Mouse (Mus musculus) frontal cortex, adult 2 months (tissue): ENCODE data around the gene Gins2. TPM values are rescaled to one million over a fixed set of nuclear protein-coding genes. Genes with fewer than 3 reads are reported as not detected.

ENCODE experiments used
- DNase-seq, 2 experiments: peaks; one replicate each; pipeline ENCODE4 v3.0.0; 2022; ENCODE audit warnings: low spot score in 1 of 2; ENCODE audit errors: extremely low spot score in 1 of 2
- polyA plus RNA-seq: library from polyadenylated mRNA; depleted of rRNA; stranded (reverse); fragments of >200 nt; gene quantifications from 2 replicates; pipeline ENCODE4 v1.2.3, GENCODE M21; 2012; rRNA removed

Gene Gins2
- 3.1 and 3.2 TPM in 2 replicates for polyA plus RNA-seq

DNA sequence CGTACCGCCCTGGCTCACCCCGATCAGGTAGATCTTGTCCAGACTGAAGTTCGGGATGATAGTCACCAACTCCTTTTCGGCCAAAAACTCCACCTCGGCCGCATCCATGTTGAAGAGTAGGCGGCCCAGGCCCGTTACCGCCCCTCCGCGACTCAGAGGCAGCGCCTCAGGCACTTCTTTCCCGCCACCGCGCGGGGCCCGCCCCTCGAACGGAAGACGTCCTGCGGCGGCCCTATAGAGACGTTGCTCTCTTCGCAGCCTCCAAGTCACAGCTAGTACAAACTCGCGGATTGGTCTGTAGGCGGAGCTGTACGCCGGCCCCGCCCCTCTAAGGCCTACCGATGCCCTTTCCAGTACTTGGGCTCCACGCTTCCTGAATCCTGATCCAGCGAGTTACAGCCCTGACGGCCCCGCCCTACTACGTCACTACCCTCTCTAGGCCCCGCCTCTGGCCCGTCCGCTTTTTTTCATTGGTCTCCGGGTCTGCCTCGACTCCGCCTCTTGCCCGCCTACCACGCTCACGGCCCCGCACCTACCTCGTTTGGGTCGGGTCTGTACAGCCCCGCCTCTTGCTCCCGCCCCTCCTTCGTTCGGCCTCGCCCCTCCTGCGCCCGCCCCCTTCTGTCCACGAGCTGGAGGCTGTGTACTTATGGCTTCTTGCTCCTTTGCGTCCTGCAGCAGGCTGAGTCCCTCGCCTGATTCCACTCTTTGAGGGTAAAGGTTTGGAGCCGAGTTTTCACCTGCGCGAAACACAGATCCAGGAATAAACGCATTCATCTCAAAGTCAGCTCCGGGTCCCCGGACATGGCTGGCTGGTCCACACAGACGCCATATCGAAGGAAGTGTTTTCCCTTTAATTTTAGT is at the start of gene Gins2:
Gene Gins2 (minus strand): TSS at position 397 of the 864 bp plus-strand sequence.
- peak; percentile 99 to 100 for DNase-seq

- peak in 1 of 2 experiments; percentile 45 for DNase-seq
Observed at GRCm38 (mm10) chr8:120634329-120634839, 45.3 kb upstream of the Gins2 start.

DNA sequence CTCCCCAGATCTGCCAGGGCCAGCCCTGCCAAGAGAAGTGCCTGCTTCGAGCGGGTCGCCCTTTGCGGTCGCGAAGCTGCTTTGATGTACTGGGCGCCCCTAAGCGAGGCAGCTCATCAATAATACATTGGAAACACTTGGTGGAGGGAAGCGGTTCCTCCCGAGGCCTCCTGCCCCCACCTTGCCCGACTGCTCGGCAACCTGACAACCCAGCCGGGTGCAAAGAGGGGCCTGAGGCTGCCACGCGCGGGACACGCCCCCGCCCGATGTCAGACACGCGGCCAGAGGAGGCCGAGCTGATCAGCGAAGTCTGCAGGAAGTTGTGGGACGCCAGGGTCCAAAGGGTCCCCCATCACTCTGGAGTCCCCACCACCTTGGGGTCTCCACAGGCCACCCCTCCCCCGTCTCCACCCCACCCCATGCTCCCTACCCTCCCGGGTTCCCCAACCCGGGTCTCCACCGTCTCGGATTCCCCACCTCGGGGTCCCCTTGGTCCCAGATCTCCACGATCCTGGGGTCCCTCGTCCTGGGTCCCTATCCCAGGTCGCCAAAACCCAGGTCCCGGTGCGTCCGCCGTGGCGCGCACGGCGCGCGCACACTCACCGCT is 44.7 kb upstream of the Gins2 start:
- no peak for DNase-seq

GRCm38 (mm10) chr8:120632969-120633664 is 44.0 kb upstream of the Gins2 start:
- DNase-seq = no peak

- DNase-seq = no peak
Observed at GRCm38 (mm10) chr8:120631441-120632375, 42.6 kb upstream of the Gins2 start.

- no peak for DNase-seq
Observed at GRCm38 (mm10) chr8:120630848-120631247, 41.7 kb upstream of the Gins2 start.

- DNase-seq = no peak
Observed at GRCm38 (mm10) chr8:120630031-120630430, 40.9 kb upstream of the Gins2 start.

- DNase-seq = no peak
Observed at GRCm38 (mm10) chr8:120627298-120627697, 38.2 kb upstream of the Gins2 start.

DNA sequence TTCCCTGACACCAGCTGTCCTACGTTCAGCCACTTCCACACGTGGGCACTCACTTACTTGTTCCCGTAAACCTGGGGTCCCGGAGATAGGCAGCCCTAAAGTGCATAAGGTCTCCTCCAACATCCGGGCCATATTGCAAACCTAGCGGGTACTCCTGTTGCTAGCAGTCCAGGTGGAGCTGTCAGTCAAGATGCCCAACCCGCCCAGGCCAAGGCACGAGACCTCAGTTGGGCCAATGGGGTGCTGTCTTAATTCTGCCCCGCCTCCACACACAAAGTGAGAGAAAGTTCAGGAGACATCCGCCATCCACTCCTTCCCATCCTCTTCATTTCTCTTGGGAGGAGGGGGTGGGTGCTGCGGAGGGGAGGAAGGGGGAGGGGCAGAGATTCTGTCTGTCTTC is 37.4 kb upstream of the Gins2 start:
- DNase-seq = no peak

DNA sequence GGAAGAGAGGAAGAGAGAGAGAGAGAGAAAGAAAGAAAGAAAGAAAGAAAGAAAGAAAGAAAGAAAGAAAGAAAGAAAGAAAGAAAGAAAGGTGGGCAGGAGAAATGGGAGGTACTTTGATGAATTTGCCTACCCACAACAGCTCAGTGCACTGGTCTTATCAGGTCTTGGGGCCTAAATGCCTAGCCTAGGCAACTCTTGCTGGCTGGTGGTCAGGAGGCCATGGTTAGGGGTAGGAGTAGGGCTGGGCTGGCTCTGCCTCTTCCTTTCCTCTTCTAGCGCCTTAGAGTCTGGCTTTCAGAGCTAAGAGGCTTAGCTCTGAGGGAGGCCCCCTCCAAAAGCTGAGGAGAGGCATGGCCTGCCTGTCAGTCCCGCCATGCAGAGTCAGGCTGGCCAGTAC is 34.5 kb upstream of the Gins2 start:
- DNase-seq = no peak

- no peak for DNase-seq
Observed at GRCm38 (mm10) chr8:120622161-120622560, 33.1 kb upstream of the Gins2 start.

- no peak for DNase-seq
Observed at GRCm38 (mm10) chr8:120620441-120620840, 31.3 kb upstream of the Gins2 start.

DNA sequence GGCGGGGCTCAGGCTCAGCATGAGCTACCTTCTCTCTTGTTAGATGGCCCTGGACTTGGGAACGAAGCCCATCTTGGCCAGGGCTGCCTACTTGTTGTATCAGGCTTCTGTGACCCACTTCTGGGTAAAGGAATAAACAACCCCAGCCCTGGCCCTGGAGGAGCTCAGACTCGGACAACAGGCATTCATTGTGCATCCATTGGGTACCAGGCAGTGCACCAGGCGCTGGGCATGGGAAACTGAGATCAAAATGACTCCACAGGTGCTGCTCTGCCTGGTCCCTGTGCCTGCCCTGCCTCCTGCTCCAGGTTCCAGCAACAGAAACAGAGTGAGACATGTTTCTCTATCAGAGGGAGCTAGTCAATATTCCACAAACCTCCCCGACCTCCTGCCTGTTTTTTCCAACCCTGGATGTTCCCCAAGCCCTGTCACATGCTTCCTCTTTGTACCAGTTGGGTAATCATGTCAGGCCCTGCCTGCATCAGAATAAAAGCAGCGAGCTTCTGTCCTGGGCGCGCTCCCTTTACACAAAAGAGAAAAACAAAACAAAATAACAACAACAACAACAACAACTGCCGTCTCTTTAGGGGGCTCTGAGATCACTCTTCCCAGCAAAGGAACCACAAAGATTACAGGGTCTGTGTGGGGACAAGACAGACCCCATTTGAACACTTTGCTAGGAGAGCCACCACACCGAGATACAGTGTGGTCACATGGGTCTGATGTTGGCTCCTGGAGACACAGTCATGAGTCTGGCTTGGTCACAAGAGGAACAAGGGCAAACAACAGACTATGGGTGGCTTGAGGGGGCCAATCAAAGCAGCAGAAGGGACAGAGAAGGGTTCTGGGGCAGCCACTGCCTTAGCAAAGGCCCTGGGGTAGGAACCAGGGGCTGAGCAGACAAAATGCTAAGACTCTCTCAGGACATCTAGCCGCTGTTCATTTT is 30.4 kb upstream of the Gins2 start:
- peak; percentile 38 to 45 for DNase-seq

- peak in 1 of 2 experiments; percentile 81 for DNase-seq
Observed at GRCm38 (mm10) chr8:120618110-120618509, 29.0 kb upstream of the Gins2 start.

DNA sequence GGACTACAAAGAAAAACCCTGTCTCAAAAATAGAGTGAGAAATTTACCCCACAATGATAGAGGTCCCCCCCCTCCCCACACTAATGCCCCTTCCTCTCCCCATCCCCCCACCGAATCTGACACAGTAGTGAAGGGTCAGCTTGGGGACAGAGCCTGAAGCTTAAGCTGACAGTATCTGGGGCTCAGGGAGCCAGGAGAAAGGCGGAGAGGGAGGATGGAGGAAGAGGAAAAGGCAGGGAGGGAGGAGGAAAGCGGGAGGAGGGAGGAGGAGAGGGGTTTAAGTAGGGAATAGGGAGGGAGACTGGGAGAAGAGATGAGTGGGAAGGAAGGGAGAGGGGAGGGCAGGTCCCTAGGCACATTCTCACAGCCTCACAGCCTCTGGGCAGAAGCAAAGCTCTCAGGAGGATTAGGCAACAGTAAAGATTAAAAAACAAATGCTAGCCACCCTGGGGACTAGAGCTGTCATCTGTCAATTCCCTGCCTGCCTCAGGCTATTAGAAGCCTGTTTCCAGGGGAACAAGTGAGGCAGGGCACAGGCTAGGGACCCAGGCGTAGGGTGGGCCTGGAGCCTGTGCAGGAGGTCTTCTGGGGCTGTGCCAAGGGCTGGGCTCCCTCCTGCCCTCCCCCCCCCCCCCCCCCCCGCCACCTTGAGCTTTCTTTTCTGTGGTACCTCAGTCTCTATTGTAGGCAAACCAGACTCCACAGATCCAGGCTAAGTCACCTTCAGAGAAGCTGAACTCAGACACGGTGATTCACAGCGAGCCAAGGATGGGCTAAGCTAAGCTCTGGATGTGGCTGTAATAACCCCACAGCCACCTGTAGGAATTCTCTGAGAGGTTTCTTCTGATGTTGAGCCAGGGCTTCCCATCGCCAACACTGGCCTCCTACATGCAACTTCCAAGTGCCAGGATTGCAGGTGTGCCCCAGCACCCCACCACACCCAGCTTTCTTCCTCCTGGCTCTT is 27.8 kb upstream of the Gins2 start:
- no peak for DNase-seq

DNA sequence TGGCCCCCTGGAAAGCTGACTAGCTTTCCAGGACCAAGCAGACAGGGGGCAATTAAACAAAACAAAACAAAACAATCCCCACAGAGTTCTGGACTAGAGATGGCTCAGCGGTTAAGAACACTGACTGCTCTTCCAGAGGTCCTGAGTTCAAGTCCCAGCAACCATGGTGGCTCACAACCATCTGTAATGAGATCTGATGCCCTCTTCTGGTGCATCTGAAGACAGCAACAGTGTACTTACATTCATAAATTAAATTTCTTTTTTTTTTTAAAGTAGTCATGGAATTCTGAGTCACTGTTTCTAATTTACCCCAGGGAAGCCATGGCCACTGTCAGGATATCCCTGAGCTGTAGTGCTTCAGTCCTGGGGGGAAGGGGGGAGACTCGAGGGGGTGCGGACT is 25.4 kb upstream of the Gins2 start:
- no peak for DNase-seq

- DNase-seq = no peak
Observed at GRCm38 (mm10) chr8:120610824-120611223, 21.7 kb upstream of the Gins2 start.

- peak in 1 of 2 experiments; percentile 92 for DNase-seq
Observed at GRCm38 (mm10) chr8:120607885-120608284, 18.8 kb upstream of the Gins2 start.
